13 mouse cellular contexts compared by ENCODE assay signal in genomic region chr7:112739174-112739573, GRCm38 (mm10).
"Had no signal": no experiment of that assay in that cellular context is flagged by ENCODE, and none has a peak within 500 bp of the region (broad histone marks: within the 10 kb centered on the region; RNA-seq: fewer than 3 reads in every experiment).

No protein-coding gene starts in this region.

- H3K9ac ChIP-seq: limb, embryonic 13.5 days; liver, embryonic 14.5 days; neural tube, embryonic 15.5 days had no signal

- H3K4me3 ChIP-seq: limb, embryonic 13.5 days; midbrain, embryonic 10.5 days; myocyte; neural tube, embryonic 15.5 days had no signal

- H3K27ac ChIP-seq: limb, embryonic 13.5 days; liver, embryonic 14.5 days; midbrain, embryonic 10.5 days; neural tube, embryonic 15.5 days had no signal

- H3K36me3 ChIP-seq: limb, embryonic 13.5 days; midbrain, embryonic 10.5 days; neural tube, embryonic 15.5 days had no signal

- H3K4me2 ChIP-seq: limb, embryonic 13.5 days; neural tube, embryonic 15.5 days had no signal

- H3K9me3 ChIP-seq: limb, embryonic 13.5 days; midbrain, embryonic 10.5 days; neural tube, embryonic 15.5 days had no signal

- DNase-seq: kidney, postnatal 36 days; left cerebral cortex, postnatal 4 days; lung, adult 18-20 months; lung, postnatal 36 days; midbrain, embryonic 14.5 days; right cerebral cortex, adult 18-20 months; right cerebral cortex, postnatal 25 days; thymus, postnatal 4 days had no signal

- H3K27me3 ChIP-seq: limb, embryonic 13.5 days; neural tube, embryonic 15.5 days had no signal
